Mouse (Mus musculus) neural tube, embryonic 10.5 days (tissue): Measurements from ENCODE around the gene Mitf.

Experiments
- DNase-seq: peaks from one replicate; pipeline ENCODE4 v3.0.0-alpha.2; 2017; ENCODE audit warnings: low spot score; ENCODE audit errors: extremely low spot score

The Mitf gene

DNA sequence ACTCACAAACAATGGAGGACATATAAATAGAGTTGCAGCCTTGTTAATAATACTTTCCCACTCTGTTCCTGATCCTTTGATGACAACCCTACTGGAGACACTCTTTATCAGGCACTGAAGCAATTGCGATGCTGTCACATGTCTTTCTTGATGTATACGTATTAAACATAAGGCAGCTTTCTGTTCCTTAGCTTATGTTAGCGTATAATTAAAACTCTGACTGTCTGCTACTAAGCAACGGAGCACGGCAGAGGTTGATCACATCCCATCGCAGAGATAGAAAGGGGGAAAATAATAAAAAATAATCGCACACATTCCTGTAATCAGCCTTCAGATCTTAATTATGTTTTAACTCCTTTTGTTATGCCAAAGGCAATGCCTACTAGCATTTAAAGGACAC, 234.9 kb downstream of the Mitf start:
- no peak for DNase-seq

DNA sequence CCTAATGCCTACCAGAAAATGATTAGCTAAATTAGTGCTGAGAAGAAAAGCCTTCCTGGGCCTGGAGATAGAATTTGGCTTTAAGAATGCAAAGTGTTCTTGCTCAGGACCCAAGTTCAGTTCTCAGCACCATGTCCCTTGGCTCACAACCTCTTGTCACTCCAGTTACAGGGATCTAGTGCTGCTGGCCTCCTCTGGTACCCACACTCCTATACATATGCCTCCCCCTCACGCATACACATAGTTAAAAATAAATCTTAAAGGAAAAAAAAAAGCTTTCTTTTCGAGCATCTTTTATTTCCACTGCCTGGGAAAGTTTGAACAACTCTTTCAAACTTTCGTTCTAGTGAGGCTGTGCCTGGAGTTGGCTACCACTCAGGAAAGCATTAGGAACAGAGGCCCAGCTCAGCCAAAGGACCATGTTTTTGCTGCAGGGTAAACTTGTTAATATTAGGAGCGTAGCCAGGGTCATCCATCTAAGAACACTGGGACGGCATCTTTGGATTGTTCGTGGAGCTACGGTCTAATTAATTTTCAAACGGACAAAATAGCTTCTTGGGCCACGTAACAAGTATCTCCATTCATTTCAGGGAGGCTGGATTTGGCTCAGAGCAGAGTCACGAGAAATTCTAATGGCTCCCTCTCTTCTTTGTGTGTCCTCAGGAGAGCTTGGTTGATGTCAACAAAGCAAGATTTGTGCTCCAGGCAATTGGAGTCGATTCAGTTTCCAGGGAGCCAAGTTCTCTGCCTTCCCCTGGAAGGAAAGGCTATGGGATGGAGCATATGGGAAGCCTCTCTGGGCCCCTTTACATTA, 239.7 kb downstream of the Mitf start:
- no peak for DNase-seq

DNA sequence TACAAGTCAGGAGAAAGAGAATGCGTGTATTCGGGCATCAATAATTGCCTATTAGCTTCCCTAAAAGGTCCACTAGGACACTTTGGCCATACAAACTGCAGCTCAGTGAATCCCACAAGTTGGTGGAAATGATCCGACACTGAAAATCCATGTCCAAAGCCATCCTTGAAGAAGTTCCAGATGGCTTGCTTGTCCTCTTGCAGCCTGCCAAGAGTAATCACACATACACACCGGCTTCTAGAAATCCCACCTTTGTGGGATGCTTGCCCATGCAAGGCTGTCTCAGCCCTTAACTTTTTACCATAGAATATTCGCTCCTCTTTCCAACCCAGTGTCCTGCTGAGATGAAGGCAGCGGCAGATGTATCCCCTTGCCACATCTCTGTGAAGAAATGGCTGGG, 240.9 kb downstream of the Mitf start:
- no peak for DNase-seq

DNA sequence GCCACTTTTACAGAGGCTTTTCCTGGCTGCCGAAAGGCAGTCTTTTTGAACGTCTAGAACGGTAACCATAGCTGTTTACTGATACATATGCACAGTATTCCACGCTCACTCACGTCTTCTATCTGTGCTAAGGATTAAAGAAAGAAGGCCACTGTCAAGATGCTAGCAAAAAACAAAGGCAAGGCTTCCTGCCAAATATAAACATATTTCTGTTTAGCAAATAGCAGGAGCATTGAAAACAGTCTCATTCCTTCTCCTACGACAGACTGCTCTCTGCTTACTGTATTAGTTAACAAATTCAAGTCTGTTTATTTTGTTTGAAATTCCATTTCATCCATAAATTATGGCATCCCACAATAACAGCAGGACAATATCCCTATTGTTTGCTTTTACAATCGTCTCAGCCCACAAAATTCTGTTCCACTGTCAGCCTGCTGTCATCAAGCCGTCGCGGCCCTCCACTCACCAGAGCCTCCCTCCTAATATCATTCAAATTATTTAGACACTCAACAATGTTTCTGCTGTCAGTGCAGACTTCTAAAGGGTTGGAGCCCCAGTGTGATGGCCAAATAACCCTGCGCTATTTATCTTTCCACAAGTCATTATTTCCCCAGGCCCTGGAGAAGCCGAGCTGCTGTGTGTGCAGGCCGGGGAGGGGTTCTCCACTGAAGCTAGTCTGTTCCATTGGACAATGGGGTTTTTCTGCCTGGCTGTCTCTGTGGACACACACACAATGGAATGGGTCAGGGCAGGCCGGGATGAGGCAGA, 242.0 kb downstream of the Mitf start:
- DNase-seq = peak; percentile 66

DNA sequence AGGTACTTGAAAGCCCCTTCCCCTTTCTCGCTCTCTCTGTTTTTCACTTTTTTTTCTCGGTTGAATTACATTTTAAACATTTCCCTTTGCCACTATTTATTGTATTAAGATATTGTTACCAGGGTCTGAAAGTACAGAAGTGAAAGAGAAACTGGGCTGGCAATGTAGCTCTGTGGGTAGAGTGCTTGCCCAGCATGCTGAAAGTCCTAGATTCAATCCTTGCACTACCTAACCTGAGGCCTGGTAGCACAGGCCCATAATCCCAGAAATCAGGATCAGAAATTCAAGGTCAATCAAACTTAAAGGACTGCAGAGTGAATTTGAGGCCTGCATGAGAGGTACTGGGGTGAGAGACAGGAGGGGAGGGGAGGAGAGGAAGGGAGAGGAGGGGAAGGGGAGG, 242.7 kb downstream of the Mitf start:
- no peak for DNase-seq

DNA sequence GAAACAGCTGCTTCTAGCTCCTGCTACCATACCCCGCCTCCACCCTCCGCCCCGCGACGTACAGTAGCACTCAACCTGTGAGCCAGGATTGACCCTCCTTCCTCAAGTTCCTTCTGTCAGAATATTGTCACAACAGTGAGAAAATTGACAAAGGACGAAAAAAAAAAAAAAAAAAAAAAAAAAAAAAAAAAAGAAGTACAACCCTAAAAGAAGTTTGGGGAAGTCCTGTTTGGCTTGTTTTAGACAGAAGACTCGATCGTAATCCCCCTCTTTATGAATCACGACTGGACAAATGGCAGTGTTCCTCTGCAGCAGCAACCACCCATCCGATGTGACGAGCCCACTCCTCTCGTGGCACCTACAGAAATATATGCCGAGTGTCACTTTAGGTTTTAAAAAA, 255.0 kb downstream of the Mitf start:
- no peak for DNase-seq

DNA sequence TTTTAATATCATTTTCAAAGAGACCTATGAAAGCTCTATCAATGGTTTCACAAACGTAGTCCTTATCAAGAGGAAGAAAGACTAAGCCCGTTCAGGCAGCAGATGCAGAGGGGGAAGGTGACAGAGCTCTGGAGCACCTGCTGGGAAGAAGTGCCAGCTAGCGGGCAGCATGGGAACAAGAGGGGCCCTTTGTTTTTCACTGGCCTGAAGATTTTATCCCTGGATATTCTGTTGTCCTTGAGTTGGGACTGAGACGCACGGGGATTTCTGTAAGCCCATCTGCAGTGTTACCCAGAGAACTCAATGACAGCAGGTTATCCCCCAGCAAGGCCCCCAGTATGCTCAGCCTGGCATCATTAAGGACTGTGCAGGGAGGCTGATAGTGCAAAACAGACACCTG, 258.1 kb downstream of the Mitf start:
- DNase-seq = no peak

DNA sequence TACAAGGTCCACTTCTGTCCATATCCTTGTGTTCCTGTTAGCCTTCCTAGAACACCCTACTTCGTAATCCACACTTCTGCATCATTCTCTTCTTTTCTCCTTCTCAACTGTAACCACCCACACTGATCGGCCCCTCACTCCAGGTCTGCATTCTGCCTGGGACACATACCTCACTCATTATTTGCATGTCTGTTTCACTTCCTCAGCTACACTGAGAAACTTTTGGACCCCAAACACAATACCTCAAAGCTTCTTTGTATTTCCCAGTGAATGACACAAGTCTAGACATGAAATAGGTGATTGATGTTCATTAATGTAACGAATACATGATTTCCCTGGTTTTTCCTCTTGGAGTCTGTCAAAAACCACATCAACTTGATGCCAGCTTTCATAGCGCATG, 259.6 kb downstream of the Mitf start:
- no peak for DNase-seq
